Mouse (Mus musculus) C2C12 (cell line): Measurements from ENCODE around the gene 9330161L09Rik. TPM values are rescaled to one million over a fixed set of nuclear protein-coding genes. Genes with fewer than 3 reads are reported as not detected.

Experiments
- H3K27me3 ChIP-seq: one replicate; pipeline ENCODE4 v1.6.1; 2011; ENCODE audit not compliant: control insufficient read depth, insufficient read depth, insufficient read length
- H3K36me3 ChIP-seq: one replicate; pipeline ENCODE4 v1.6.1; 2011; ENCODE audit not compliant: control insufficient read depth, insufficient read depth
- H3K4me3 ChIP-seq: one replicate; pipeline ENCODE4 v1.5.1; 2011; ENCODE audit warnings: mild to moderate bottlenecking, control low read depth; ENCODE audit not compliant: poor library complexity, insufficient read depth, severe bottlenecking
- H3K79me2 ChIP-seq: one replicate; pipeline ENCODE4 v1.6.1; 2011; ENCODE audit not compliant: control insufficient read depth, insufficient read depth
- H3K79me3 ChIP-seq: one replicate; pipeline ENCODE4 v1.6.1; 2011; ENCODE audit warnings: low read depth, control low read depth
- H3ac ChIP-seq: one replicate; pipeline ENCODE3; 2011; ENCODE audit warnings: low read depth; ENCODE audit not compliant: control insufficient read depth, insufficient read length
- CEBPB ChIP-seq: IDR thresholded peaks from one replicate; pipeline ENCODE4 v1.6.1; 2011; ENCODE audit warnings: low read depth, mild to moderate bottlenecking, control low read depth, moderate library complexity
- CTCF ChIP-seq: IDR thresholded peaks from one replicate; pipeline ENCODE4 v1.5.1; 2011; ENCODE audit not compliant: control insufficient read depth, insufficient read depth, insufficient read length
- FOSL1 ChIP-seq: IDR thresholded peaks from one replicate; pipeline ENCODE4 v1.8.0; 2011; ENCODE audit warnings: mild to moderate bottlenecking, low read length; ENCODE audit not compliant: poor library complexity, insufficient read depth, severe bottlenecking
- MAX ChIP-seq: IDR thresholded peaks from one replicate; pipeline ENCODE4 v1.6.1; 2011; ENCODE audit warnings: mild to moderate bottlenecking, control low read depth
- MYOD1 ChIP-seq: IDR thresholded peaks from one replicate; pipeline ENCODE4 v1.6.1; 2011; ENCODE audit warnings: low read depth; ENCODE audit not compliant: control insufficient read depth, insufficient read length
- MYOG ChIP-seq: IDR thresholded peaks from one replicate; pipeline ENCODE4 v1.6.1; 2011; ENCODE audit not compliant: control insufficient read depth, insufficient read length; ENCODE audit errors: extremely low read depth
- USF1 ChIP-seq: IDR thresholded peaks from one replicate; pipeline ENCODE4 v1.6.1; 2011; ENCODE audit warnings: low read depth, mild to moderate bottlenecking, control low read depth, moderate library complexity
- polyA plus RNA-seq: library from polyadenylated mRNA; unstranded; fragments of >200 nt; fragmentation: generic; extraction: Trizol; gene quantifications from one replicate; pipeline ENCODE4 v1.2.1, GENCODE M21; 2012; ENCODE audit warnings: missing spikeins

9330161L09Rik gene
- polyA plus RNA-seq, 1 experiment: 0.69 TPM

GRCm38 (mm10) chr12:103425729-103426470 is 18.3 kb upstream of the 9330161L09Rik start, which contains the start of gene Ddx24:
Gene Ddx24, minus strand, starts transcription at chr12:103425830.
- TF ChIP-seq CEBPB (peak; percentile 19), FOSL1 (no peak), MYOD1 (no peak), USF1 (no peak), MYOG (no peak), CTCF (peak; percentile 67), MAX (peak; percentile 58)
- Histone ChIP-seq H3K36me3 (peaks cover 34% of the 10 kb centered on the region), H3K79me3 (peaks cover 46% of the 10 kb centered on the region), H3K27me3 (no peaks in the 10 kb centered on the region), H3K79me2 (peaks cover 48% of the 10 kb centered on the region), H3K4me3 (peak within 1 kb of the TSS; percentile 98), H3ac (peak within 1 kb of the TSS; percentile 86)

GRCm38 (mm10) chr12:103425016-103425728 is 17.6 kb upstream of the 9330161L09Rik start:
- TF ChIP-seq CTCF (no peak), CEBPB (no peak), MYOG (no peak), FOSL1 (no peak), MAX (no peak), MYOD1 (no peak), USF1 (no peak)
- Histone ChIP-seq H3K4me3 (peak overlapping the region; percentile 98), H3K27me3 (no peaks in the 10 kb centered on the region), H3K79me2 (peaks cover 56% of the 10 kb centered on the region), H3ac (peak overlapping the region; percentile 86), H3K36me3 (peaks cover 34% of the 10 kb centered on the region), H3K79me3 (peaks cover 53% of the 10 kb centered on the region)

GRCm38 (mm10) chr12:103408144-103408543 is 524 bp upstream of the 9330161L09Rik start:
- no peak overlapping the region for H3K4me3 ChIP-seq
- H3K36me3 ChIP-seq: peaks cover 76% of the 10 kb centered on the region
- H3K79me2 ChIP-seq: no peaks in the 10 kb centered on the region
- H3K79me3 ChIP-seq: no peaks in the 10 kb centered on the region
- no peak for TF ChIP-seq MYOG
- TF ChIP-seq FOSL1: no peak
- no peak for TF ChIP-seq MYOD1
- H3ac ChIP-seq: no peak overlapping the region
- no peaks in the 10 kb centered on the region for H3K27me3 ChIP-seq

- TF ChIP-seq FOSL1 (no peak), MAX (no peak), MYOD1 (no peak), CEBPB (no peak), CTCF (no peak), MYOG (no peak), USF1 (no peak)
- Histone ChIP-seq H3ac (no peak overlapping the region), H3K79me2 (no peaks in the 10 kb centered on the region), H3K4me3 (no peak overlapping the region), H3K36me3 (peaks cover 38% of the 10 kb centered on the region), H3K79me3 (no peaks in the 10 kb centered on the region), H3K27me3 (no peaks in the 10 kb centered on the region)
Measured at GRCm38 (mm10) chr12:103404131-103404530, 3.5 kb downstream of the 9330161L09Rik start.

- H3K4me3 ChIP-seq: no peak overlapping the region
- H3ac ChIP-seq: no peak overlapping the region
- no peak for TF ChIP-seq FOSL1
- no peak for TF ChIP-seq CTCF
- no peak for TF ChIP-seq USF1
- no peak for TF ChIP-seq MAX
- TF ChIP-seq CEBPB: no peak
- TF ChIP-seq MYOD1: no peak
- no peak for TF ChIP-seq MYOG
- H3K27me3 ChIP-seq: no peaks in the 10 kb centered on the region
- H3K36me3 ChIP-seq: no peaks in the 10 kb centered on the region
- no peaks in the 10 kb centered on the region for H3K79me2 ChIP-seq
- H3K79me3 ChIP-seq: no peaks in the 10 kb centered on the region
Measured at GRCm38 (mm10) chr12:103396751-103397150, 10.9 kb downstream of the 9330161L09Rik start.
